Mouse (Mus musculus) cortical plate, adult 2 months (tissue): Measurements from ENCODE around the gene Ncapd3.

Source experiments
- CTCF ChIP-seq: fragments of 200-500 bp; IDR thresholded peaks from 2 replicates; pipeline ENCODE4 v1.5.1; 2011; ENCODE audit warnings: mild to moderate bottlenecking, control low read depth, low read length; ENCODE audit not compliant: insufficient read depth; ENCODE audit errors: extremely low read depth
- POLR2A ChIP-seq: fragments of 200-500 bp; IDR thresholded peaks from 2 replicates; pipeline ENCODE4 v1.6.1; 2011; ENCODE audit warnings: mild to moderate bottlenecking, low read length, control low read depth; ENCODE audit not compliant: insufficient read depth; ENCODE audit errors: extremely low read depth

- TF ChIP-seq CTCF (no peak), POLR2A (no peak)
Observed at GRCm38 (mm10) chr9:27098557-27098956, 68.6 kb downstream of the Ncapd3 start.
